Mouse (Mus musculus): ENCODE data around the gene Noa1.

DNA sequence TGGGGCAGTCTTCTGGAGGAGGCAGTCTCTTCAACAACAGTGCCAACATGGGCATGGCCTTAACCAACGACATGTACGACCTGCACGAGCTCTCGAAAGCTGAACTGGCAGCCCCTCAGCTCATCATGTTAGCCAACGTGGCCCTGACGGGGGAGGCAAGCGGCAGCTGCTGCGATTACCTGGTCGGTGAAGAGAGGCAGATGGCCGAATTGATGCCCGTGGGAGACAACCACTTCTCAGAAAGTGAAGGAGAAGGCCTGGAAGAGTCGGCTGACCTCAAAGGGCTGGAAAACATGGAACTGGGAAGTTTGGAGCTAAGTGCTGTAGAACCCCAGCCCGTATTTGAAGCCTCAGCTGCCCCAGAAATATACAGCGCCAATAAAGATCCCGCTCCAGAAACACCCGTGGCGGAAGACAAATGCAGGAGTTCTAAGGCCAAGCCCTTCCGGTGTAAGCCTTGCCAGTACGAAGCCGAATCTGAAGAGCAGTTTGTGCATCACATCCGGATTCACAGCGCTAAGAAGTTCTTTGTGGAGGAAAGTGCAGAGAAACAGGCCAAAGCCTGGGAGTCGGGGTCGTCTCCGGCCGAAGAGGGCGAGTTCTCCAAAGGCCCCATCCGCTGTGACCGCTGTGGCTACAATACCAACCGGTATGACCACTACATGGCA, 41.8 kb downstream of the Noa1 start:
- TF ChIP-seq CTCF (IDR thresholded peaks at IDR 0.05; ENCODE audit: borderline replicate concordance, control insufficient read depth, extremely low read depth, insufficient read depth, low read length, poor library complexity) (no peak), POLR2A (IDR thresholded peaks at IDR 0.05; ENCODE audit: control insufficient read depth, extremely low read depth, insufficient read depth, low read length, poor library complexity) (no peak)
